Mouse (Mus musculus) CH12.LX (cell line): ENCODE data around the gene Sesn2.

Experiments used
- CTCF ChIP-seq, 2 experiments: IDR thresholded peaks in 1 of 2; conservative IDR thresholded peaks in 1 of 2; 2 replicates each; pipeline ENCODE4 v1.5.1; 2011 to 2012; ENCODE audit warnings: low read depth in 2 of 2, low read length in 2 of 2, improper control_type of control experiment in 1 of 2, inconsistent platforms in 1 of 2, mild to moderate bottlenecking in 1 of 2, moderate library complexity in 1 of 2
- ZNF384 ChIP-seq: IDR thresholded peaks from 2 replicates; pipeline ENCODE4 v1.6.1; 2012; ENCODE audit warnings: low read depth, low read length, improper control_type of control experiment, inconsistent platforms

- TF ChIP-seq CTCF (conservative IDR thresholded peaks at IDR 0.05 in 1 of 2, IDR thresholded peaks at IDR 0.05 in 1 of 2; ENCODE audit: low read depth in 2 of 2, low read length in 2 of 2) (no peak), ZNF384 (no peak)
Observed at GRCm38 (mm10) chr4:132462836-132463235, 47.5 kb downstream of the Sesn2 start.
